Mouse (Mus musculus) brown adipose tissue, adult 24 weeks (tissue): ENCODE measurements around the gene Unc5cl. TPM values are rescaled to one million over a fixed set of nuclear protein-coding genes. Genes with fewer than 3 reads are reported as not detected.
"Not testable (repeated sequence)": the region's sequence is repeated elsewhere in the genome, so short reads cannot be mapped to it uniquely, and the experiment has no call there.

Experiments
- H3K27ac ChIP-seq: fragments of 200-500 bp; replicated peaks from 2 replicates; pipeline ENCODE4 v1.5.1; 2012; ENCODE audit warnings: low read depth, mild to moderate bottlenecking, low read length
- H3K4me1 ChIP-seq: fragments of 200-500 bp; 2 replicates; pipeline ENCODE4 v1.6.1; 2012; ENCODE audit warnings: low read length, mixed read lengths; ENCODE audit not compliant: control insufficient read depth, insufficient read depth, insufficient read length
- H3K4me3 ChIP-seq: fragments of 200-500 bp; 2 replicates; pipeline ENCODE4 v1.5.1; 2012; ENCODE audit warnings: low read depth, mild to moderate bottlenecking, low read length, moderate library complexity; ENCODE audit not compliant: insufficient read depth
- polyA plus RNA-seq: library from polyadenylated mRNA; stranded (reverse); fragments of >200 nt; gene quantifications from 2 replicates; pipeline ENCODE4 v1.2.4, GENCODE M21; 2012; ENCODE audit not compliant: missing spikeins, insufficient read depth, insufficient read length

The Unc5cl gene
- polyA plus RNA-seq, 1 experiment, result not detected

DNA sequence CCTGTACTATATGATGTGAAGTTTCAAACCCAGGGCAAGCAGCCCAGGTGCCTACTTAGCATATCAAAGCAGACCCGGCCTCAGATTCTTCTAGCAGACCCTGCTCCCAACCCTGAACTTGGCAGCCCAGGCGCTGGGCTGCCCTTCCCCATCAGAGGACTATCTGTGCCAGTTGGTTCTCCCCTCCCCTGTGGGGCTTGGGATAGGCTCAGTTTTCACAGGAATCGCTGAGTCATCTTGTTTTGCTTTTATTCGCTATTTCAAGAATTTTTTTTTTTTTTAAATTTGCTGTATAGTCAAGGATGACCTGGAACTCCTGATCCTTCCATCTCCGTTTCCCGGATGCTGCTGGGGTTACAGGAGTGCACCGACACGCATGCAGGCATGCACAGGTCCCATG, 7.0 kb upstream of the Unc5cl start:
- no peak overlapping the region for H3K4me3 ChIP-seq
- no peaks in the 10 kb centered on the region for H3K4me1 ChIP-seq
- H3K27ac ChIP-seq, result no peak overlapping the region

DNA sequence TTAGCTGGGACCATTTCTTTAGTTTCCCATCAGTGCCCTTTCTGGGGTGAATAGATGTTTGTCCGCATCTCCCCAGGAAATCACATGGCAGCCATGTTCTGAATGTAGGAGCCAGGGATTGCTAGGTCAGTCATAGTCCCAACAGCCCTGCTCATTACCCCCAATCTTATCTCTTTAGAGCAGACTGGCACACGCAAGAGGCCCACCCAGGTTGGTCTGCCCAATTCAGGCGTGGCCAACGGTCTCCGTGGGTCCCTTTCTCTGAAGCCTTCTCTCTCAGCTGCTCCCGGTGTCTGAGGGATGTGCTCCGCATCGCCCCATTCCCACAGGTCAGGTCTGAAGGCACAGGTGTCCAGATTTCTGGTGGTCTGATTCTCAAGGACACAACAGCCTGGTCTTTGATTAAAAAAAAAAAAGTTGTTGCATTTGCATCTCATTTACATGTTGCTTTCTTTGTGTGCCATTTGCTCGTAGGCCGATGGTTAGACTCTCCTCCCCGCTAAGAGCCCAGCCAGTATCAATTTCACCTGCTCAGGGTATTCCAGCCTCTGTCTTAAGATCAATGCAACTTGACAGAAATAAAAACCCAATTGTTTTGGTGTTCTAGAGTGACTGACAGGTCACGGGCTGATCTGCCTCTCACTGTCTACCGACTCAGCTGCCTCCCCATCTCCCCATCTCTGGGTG, 3.9 kb upstream of the Unc5cl start:
- no peaks in the 10 kb centered on the region for H3K4me1 ChIP-seq
- H3K4me3 ChIP-seq, result no peak overlapping the region
- H3K27ac ChIP-seq, result no peak overlapping the region

DNA sequence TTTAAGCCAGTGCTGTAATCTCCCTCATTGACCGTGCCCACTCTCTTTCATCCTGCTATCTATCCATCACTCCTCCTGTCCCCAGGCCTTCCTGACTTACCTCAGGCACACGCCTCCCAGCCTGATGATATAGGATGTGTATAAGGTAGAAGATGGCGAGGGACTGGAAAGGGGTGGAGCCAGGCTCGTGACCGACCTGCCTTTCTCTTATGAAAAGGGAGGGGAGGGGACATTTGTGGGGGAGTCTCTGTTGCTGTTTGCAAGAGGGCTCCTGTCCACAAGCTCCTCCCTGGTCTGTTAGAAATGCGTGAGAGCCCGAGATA, 3.4 kb upstream of the Unc5cl start, which contains the start of gene Tspo2:
Gene Tspo2, minus strand, starts transcription at position 170 of the 323 bp plus-strand sequence.
- Histone ChIP-seq H3K27ac (no peak within 1 kb of the TSS), H3K4me1 (no peaks in the 10 kb centered on the region), H3K4me3 (no peak within 1 kb of the TSS)

DNA sequence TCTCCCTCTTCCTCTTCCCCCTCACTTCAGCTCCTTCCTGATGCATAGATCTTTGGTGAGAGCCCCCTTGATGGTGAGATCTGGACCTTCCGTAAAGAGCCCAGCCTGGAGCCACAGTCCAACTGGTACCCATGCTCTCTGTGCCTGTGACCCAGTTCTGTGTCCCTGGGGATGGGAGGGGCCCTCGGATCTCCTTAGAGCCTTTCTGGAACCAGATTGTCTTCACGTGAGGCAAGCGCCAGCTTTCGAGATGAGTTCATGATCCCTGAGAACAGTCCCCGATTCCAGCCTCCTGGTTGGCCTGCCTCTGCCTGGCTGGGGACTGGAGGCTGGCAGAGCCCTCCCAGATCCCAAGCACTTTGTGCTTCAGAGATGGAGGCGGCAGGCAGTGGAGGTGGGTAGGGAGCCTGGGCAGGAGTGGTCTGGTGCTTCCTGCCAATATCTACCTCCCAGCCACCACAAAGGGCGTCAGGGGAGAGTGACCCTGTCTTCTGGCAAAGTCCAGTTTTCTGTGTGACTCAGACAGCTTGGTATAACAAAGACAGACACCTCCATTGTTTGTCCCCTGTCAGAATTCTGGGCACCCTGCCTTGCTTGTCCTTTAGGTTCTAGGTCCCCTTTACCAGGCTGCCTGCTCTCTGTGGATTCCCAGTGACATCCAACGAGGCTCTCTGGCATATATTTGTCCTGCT, 2.8 kb upstream of the Unc5cl start:
- Histone ChIP-seq H3K4me1 (no peaks in the 10 kb centered on the region), H3K4me3 (no peak overlapping the region), H3K27ac (no peak overlapping the region)

DNA sequence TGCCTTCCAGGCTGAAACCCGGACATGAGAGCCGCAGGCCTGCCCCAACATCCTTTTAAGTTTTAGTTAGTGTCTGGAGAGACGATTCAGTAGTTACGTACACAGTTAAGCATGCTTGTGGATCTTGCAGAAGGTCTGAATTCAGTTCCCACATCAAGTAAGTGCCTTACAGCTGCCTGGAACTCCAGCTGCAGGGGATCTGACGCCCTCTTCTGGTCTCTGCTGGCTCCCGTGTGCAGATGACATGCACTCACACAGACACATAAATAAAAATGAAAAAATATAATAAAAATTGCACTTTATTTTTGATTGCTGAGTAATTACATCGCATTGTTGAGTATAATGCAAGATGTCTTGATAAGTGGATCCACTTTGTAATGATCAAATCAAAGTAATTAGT, 1.2 kb upstream of the Unc5cl start:
- Histone ChIP-seq H3K27ac (no peak overlapping the region), H3K4me1 (no peaks in the 10 kb centered on the region), H3K4me3 (no peak overlapping the region)

DNA sequence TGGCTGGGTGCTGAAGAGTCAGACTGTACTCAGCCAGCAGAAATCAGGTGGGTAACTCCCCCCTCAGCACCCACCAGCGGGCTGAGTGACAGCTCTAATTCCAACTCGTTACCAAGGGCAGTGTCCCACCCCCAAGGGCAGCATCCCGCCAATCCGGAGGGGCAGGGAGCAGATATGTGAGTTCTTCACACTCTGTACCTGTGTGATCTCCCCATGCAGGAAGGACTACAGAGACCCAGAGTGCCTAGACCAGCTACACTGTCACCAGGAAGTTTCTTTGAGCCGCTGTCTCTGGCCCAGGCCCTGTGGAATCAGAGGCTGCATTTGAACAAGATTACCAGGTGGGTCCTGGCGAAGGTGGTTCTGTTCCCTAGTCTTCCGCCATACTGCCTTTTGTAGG, 511 bp upstream of the Unc5cl start:
- no peaks in the 10 kb centered on the region for H3K4me1 ChIP-seq
- H3K4me3 ChIP-seq, result no peak overlapping the region
- no peak overlapping the region for H3K27ac ChIP-seq

DNA sequence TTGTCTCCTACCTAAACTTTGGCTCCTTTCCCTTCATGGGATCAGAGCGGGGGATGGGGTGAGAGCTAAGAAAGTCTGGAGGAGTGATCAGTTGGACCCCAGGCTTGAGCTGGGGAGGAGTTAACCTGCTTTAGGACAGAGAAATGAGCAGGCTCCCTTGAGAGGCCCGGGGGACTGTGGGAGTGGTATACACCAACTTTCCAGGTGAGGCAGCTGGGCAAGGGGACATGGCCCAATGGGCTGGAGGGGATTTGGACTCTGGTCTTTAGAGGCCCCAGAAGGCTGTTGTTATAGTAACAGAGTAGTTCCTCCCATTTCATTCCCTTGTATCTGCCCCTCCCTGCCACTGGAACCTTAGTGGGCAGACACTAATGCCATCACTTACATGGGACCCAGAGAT, 1.3 kb downstream of the Unc5cl start:
- Histone ChIP-seq H3K27ac (no peak overlapping the region), H3K4me3 (no peak overlapping the region)

DNA sequence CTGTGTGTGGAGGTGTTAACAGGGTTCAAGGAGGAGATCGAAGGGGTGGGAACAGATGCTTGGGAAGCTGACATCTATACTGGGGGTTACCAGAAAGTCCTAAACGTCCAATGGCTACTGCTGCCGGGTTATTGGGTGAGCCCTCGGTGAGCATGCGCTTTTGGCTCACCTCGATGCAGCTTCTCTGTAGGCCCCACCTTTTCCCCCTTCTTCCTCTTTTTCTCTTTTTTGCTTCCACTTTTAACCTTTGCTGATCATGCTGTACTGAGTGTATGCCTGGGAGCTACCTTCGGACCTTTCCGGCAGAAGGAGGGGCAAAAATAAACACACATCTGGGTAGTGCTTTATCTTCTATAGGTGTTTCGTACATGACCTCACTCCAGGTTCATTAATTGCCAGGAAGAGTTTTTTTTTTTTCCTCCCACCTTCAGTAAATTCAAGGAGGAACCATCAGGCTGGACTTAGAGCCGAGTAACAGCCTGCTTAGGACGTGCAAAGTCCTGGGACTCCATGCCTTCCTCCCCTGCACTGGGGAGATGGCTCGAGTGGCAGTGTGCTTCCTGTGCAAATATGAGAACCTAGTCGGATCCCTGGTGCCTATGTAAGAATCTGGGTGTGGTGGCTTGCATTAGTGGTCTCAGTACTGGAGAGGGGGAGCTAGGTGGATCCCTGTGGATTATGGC, 3.4 kb downstream of the Unc5cl start:
- H3K4me1 ChIP-seq, result no peaks in the 10 kb centered on the region
- H3K4me3 ChIP-seq, result no peak overlapping the region
- no peak overlapping the region for H3K27ac ChIP-seq

More for the DNA sequence above, 1.3 kb downstream of the Unc5cl start:
- no peaks in the 10 kb centered on the region for H3K4me1 ChIP-seq

DNA sequence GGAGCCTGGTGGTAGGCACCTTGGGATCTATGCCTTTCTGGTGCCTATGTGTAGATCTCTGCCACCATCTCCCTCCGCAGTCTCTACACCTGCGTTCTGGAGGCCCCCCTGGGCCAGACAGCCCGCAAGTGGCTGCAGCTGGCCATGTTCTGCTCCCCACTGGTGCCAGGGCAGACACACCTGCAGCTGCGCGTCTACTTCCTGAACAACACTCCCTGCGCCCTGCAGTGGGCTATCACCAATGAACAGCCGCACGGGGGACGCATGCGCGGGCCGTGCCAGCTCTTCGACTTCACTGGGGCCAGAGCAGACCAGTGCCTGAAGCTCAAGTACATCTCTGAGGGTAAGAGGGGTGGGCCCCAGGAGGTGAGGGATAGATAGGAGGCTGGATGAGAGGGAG, 7.4 kb downstream of the Unc5cl start:
- no peak overlapping the region for H3K4me3 ChIP-seq
- no peaks in the 10 kb centered on the region for H3K4me1 ChIP-seq
- no peak overlapping the region for H3K27ac ChIP-seq

DNA sequence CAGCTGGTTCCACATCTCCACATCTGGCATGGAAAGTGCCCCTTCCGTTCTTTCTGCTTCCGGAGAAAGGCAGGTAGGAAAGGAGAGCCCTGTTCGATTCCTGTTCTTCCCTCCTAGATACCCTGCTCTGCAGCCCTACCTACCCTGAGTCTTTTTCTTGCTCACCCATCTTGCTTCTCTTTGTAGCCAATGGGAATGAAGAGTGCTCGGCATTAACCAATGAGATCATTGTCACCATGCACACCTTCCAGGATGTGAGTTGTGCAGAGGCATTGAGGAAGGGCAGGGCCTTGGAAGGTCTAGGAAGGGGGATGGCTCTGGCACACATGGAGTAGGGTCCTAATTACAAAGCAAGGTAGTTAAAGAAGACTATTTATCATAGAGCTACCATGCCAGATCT, 8.7 kb downstream of the Unc5cl start:
- no peaks in the 10 kb centered on the region for H3K4me1 ChIP-seq
- H3K4me3 ChIP-seq, result no peak overlapping the region
- H3K27ac ChIP-seq, result no peak overlapping the region

DNA sequence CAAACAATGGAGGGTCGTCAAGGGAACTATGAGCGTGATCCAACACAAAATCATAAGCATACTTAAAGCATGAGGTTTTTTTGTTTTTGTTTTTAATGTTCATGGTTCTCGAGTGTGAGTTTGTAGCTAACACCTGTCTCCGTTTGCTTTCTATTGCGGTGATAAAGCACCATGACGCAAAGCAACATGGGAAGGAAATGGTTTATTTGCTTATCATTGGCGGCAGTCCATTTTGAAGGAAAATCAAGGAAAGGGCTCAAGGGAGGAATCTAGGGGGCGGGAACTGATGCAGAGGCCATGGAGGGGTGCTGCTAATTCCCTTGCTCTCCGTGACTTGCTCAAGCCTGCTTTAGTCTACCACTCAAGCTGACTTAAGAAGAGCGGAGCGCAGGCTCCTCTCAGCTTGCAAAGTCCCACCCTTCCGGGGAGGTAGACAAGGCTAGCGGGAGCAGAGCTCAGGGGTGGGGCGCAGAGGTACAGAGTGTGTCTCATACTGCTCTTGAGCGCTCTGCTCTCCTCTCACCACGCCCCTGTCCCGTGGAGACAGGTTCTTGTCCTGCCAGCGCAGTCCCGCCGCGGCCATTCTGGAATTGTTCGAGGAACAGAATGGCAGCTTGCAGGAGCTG, 12.2 kb downstream of the Unc5cl start:
- no peaks in the 10 kb centered on the region for H3K4me1 ChIP-seq
- H3K27ac ChIP-seq, result no peak overlapping the region
- H3K4me3 ChIP-seq, result no peak overlapping the region

DNA sequence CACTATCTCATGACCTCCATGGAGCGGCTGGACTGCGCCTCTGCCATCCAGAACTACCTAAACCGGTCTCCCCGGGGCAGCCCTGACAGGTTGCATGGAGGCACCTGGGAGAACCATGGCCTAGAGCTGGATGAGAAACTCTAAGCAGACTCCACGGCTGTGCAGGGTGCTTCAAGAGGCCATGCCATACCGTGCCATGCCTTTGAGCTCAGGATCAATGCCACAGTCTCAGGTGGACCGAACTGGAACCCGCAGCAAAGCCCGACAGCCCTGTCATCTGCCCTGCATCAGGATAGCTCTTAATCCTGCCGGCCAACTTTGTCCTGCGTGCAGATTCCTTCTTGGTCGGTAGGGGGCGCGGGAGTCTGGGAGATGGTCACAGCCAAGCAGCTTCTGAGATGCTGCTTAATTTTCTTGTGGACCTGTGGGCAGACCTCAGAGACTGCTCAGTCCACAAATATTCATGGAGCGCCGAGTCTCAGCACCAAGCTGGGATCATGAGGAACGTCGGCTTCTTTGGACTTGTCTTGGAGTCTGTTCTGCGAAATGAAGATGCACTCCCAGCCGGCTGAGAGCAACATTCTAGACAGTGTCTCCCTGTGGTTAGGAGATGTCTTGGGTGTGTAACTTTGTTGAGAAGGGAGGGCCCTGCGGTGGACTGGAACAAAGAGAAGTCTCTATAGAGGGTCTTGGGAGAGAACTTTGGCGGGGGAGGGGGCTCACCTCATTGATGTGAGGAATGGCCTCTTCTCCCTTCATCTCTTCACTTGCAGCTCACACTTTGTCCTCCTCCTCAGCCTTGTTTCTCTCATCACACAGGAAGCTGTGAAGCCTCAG, 12.9 kb downstream of the Unc5cl start:
- no peak overlapping the region for H3K27ac ChIP-seq
- no peak overlapping the region for H3K4me3 ChIP-seq
- H3K4me1 ChIP-seq, result no peaks in the 10 kb centered on the region

DNA sequence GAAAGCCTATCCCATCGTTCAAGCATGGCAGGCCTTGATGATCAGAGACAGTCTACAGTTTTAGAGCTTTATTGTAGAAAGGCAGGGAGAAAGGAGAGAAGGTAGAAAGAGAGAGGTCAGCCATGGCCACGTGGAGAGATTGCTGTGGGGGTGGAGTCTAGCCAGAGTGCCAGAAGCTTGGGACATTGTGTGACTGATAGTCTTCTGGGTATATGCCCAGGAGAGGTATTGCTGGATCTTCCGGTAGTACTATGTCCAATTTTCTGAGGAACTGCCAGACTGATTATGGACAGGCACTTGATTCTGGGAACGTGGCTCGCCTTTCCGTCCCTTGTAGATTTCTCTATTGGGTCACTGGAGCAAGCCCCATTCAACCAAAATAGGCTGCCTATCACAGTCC, 19.6 kb downstream of the Unc5cl start:
- H3K4me1 ChIP-seq, H3K4me3 ChIP-seq, H3K27ac ChIP-seq: not testable (repeated sequence)

DNA sequence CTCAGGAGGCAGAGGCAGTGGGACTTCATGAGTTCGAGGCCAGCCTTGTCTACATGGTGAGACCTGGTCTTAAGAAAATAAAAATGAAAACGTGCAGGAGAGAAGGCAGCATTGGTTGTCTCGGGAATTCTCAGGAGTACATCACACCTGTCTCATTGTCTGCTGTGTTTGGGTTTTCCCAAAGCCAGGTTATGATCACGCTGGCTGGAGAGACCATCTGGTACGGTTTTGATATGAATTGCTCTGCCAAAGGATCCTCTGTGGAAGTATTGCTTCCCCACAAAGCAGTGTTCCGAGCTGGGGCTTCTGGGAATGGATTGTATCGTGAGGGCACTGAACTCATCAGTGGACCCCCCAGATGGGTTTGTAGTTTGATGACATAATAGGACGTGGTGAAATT, 20.7 kb downstream of the Unc5cl start:
- Histone ChIP-seq H3K27ac (no peak overlapping the region), H3K4me3 (no peak overlapping the region)

DNA sequence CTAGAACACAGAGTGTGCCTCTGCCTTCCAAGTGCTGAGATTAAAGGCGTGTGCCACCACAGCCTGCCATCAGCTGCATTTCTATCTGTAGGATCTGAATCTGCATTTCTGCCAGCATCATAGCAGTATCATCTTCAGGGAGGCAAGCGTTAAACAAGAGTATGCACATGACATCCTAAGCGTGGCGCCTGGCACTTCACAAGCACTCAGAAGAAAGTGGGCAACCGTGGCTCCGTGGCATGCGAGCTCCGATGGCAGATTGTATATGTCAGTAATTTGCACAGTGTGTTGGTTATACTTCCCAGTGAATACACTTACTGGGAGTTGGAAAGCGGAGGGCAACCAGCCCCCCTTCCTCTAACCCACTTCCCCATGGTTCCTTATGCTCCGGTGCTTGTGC, 25.3 kb downstream of the Unc5cl start:
- Histone ChIP-seq H3K4me1 (no peaks in the 10 kb centered on the region), H3K27ac (no peak overlapping the region)

More for the DNA sequence above, 20.7 kb downstream of the Unc5cl start:
- no peaks in the 10 kb centered on the region for H3K4me1 ChIP-seq

More for the DNA sequence above, 25.3 kb downstream of the Unc5cl start:
- H3K4me3 ChIP-seq, result no peak overlapping the region
